Mouse (Mus musculus) heart, adult 10 weeks (tissue): ENCODE results near the gene Sel1l. TPM values are rescaled to one million over a fixed set of nuclear protein-coding genes. Genes with fewer than 3 reads are reported as not detected.

Source experiments
- polyA plus RNA-seq: library from polyadenylated mRNA; stranded (reverse); fragments of 350-450 nt; fragmentation: Illumina TruSeq; extraction: RNeasy Lipid Tissue Mini Kit (QIAGEN cat#74804); gene quantifications from one replicate; pipeline ENCODE4 v1.2.3, GENCODE M21; 2014; ENCODE audit warnings: low read depth, low replicate concordance

The Sel1l gene
- polyA plus RNA-seq = 36.6 TPM

DNA sequence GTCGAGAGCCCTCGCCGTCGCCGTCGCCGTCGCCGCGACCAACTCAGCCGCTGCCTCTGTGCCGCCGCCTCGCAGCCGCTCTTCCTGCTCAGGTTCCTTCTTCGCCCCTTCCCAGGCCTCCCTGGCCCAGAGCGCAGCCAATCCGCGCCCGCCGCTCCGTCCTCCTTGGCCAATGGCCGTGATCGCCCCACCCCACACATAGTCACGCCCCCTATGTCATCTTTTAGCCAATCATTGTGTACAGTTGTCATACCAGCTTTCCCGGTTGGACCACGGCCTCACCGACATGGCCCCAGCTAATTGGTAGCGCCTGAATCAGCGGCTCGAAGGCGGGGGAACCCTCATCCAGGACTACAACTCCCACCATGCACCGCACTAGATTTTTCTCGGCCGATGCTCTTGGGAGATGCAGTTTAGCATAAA, at the start of gene Sel1l:
Sel1l (minus strand) TSS at position 113 of the 423 bp plus-strand sequence.

DNA sequence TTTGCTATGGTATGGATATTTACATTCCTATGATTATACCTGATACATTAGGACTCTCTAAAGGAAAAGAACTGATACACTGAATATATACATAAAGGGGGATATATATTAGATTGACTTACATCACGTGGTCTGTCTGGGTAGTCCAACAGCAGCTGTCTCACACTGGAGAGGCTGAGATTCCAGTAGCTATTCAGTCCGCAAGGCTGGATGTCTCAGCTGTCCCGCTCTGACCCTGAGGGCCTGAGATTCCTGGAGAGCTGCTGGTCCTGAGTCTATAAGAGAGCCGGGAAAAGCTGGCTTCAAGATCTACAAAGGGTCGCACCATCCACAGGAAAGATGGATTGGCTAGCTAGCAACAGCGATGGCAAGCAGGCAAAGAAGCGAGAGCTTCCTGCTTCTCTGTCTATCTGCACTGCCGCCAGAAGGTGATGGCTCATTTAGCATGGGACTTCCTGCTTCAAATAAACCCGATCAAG, 61.0 kb downstream of the Sel1l start, which contains the start of gene Ston2:
Ston2 (minus strand) TSS at position 429 of the 479 bp plus-strand sequence.

Other genes with a start within 250 kb of the Sel1l start
- 1.9 TPM for gene Ston2, start 60.8 kb downstream of the Sel1l start, polyA plus RNA-seq